Mouse (Mus musculus): ENCODE data around the gene Yif1a. TPM values are rescaled to one million over a fixed set of nuclear protein-coding genes. Genes with fewer than 3 reads are reported as not detected.

The Yif1a gene
- polyA plus RNA-seq, 1 experiment from 2014 or later, result 72.6 TPM

DNA sequence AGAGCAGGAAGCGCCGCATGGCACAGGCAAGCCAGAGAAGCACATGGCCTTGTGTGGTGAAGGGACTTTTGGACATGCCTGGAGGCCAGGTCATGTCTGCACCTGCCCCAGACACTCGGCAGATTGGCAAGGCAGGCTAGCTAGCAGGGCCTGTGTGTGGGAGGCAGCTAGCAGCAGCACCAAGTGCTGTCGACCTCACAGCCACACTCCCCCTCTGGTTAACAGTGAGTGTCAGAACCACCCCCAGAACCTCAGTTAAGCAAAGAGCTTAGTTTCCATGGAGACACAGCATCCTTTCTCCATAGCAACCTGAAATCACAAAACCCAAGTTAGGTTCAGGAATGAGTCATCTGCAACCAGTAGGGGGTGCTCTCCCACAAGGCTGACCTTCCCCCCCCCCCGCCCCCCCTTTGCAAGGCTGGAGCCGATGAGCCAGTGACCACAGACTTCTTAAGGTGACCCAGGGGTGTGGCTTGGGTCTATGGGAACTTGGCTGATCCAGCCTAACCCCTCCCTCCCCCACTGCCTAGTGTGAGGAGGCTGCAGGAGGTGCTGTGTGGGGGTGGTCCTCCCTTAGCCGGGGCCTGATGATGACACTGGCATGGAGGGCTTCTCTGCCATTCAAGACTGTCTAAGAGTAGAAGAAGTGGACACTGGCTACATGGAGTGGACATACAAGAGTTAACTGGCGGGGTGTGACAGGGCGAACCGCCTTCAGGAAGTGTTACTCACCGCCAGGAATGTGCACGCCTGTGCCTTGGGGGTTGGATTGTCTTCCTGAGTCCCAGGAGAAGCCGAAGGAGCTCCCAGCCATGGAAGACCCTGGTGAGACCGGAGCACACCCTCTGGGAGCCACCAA is 38.1 kb upstream of the Yif1a start, which contains the start of gene Rin1:
Rin1 (plus strand) TSS at position 435 of the 859 bp plus-strand sequence.
- Histone ChIP-seq H3K27me3 (ENCODE audit: control insufficient read depth, insufficient read depth, low read length) (peaks cover 46% of the 10 kb centered on the region), H3K36me3 (replicated peaks; ENCODE audit: control insufficient read depth, insufficient read depth) (peaks cover 40% of the 10 kb centered on the region), H3K9me3 (ENCODE audit: control insufficient read depth, low read length) (no peaks in the 10 kb centered on the region), H3K4me1 (replicated peaks; ENCODE audit: control insufficient read depth, insufficient read depth, low read length) (0 out of 2 replicates have a peak, but pooled peaks cover 8% of the 10 kb centered on the region), H3K4me2 (replicated peaks) (no peak within 1 kb of the TSS; the same call in 1 of the 2 replicates), H3K4me3 (replicated peaks; ENCODE audit: low read length) (no peak within 1 kb of the TSS), H3K27ac (no peak within 1 kb of the TSS), H3K9ac (peak within 1 kb of the TSS; percentile 10; the same call in 1 of the 2 replicates)
- DNase-seq (ENCODE audit: low spot score), result peak; percentile 48
- WGBS, result 17% methylated on average over 14 of the region's 14 CpGs
- no peak; the same call in 1 of the 2 replicates for ATAC-seq (ENCODE audit: low FRiP score)

DNA sequence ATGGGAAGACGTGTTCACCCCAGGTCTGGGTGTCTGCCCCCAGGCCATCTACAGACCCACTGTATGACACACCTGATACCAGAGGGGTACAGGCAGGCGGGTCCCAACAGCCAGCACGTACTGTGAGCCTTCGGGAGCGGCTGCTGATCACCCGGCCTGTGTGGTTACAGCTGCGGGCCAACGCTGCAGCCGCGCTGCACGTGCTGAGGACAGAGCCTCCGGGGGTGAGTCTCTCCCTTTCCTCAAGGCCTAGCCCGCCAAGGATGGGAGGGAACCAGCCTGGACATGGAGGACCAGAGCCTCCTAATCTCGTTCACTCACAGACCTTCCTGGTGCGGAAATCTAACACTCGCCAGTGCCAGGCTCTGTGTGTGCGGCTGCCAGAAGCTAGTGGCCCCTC is 37.3 kb upstream of the Yif1a start:
- Histone ChIP-seq H3K4me1 (replicated peaks; ENCODE audit: control insufficient read depth, insufficient read depth, low read length) (0 out of 2 replicates have a peak, but pooled peaks cover 8% of the 10 kb centered on the region), H3K27me3 (ENCODE audit: control insufficient read depth, insufficient read depth, low read length) (peaks cover 46% of the 10 kb centered on the region), H3K9ac (peak overlapping the region; percentile 10; the same call in 1 of the 2 replicates), H3K4me2 (replicated peaks) (no peak overlapping the region; the same call in 1 of the 2 replicates), H3K9me3 (ENCODE audit: control insufficient read depth, low read length) (no peaks in the 10 kb centered on the region), H3K27ac (no peak overlapping the region), H3K36me3 (replicated peaks; ENCODE audit: control insufficient read depth, insufficient read depth) (peaks cover 34% of the 10 kb centered on the region), H3K4me3 (replicated peaks; ENCODE audit: low read length) (no peak overlapping the region)
- no peak for DNase-seq (ENCODE audit: low spot score)
- no peak for ATAC-seq (ENCODE audit: low FRiP score)
- 11% methylated on average over 17 of the region's 17 CpGs for WGBS

DNA sequence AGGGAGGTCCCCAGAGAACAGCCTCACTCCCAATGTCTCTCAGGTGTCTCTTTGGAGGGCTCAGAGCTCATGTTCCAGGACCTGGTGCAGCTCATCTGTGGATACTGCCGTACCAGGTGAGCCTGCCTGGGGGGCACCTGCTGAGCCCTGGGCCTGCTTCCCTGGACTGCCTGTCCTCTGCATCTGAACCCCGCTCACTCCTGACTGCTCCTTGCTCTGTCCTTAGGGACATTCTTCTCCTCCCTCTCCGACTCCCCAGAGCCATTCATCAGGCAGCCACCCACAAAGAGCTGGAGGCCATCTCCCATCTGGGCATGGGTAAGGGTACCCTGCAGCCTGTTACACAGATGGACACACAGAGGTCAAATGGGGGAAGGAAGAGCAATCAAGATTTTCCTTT is 36.8 kb upstream of the Yif1a start:
- Histone ChIP-seq H3K4me3 (replicated peaks; ENCODE audit: low read length) (no peak overlapping the region), H3K27me3 (ENCODE audit: control insufficient read depth, insufficient read depth, low read length) (peaks cover 46% of the 10 kb centered on the region), H3K36me3 (replicated peaks; ENCODE audit: control insufficient read depth, insufficient read depth) (peaks cover 30% of the 10 kb centered on the region), H3K9ac (peak overlapping the region; percentile 10; the same call in 1 of the 2 replicates), H3K9me3 (ENCODE audit: control insufficient read depth, low read length) (no peaks in the 10 kb centered on the region), H3K27ac (no peak overlapping the region), H3K4me2 (replicated peaks) (no peak overlapping the region), H3K4me1 (replicated peaks; ENCODE audit: control insufficient read depth, insufficient read depth, low read length) (0 out of 2 replicates have a peak, but pooled peaks cover 8% of the 10 kb centered on the region)
- ATAC-seq (ENCODE audit: low FRiP score) (no peak), DNase-seq (ENCODE audit: low spot score) (no peak)
- 37% methylated on average over 3 of the region's 3 CpGs for WGBS

DNA sequence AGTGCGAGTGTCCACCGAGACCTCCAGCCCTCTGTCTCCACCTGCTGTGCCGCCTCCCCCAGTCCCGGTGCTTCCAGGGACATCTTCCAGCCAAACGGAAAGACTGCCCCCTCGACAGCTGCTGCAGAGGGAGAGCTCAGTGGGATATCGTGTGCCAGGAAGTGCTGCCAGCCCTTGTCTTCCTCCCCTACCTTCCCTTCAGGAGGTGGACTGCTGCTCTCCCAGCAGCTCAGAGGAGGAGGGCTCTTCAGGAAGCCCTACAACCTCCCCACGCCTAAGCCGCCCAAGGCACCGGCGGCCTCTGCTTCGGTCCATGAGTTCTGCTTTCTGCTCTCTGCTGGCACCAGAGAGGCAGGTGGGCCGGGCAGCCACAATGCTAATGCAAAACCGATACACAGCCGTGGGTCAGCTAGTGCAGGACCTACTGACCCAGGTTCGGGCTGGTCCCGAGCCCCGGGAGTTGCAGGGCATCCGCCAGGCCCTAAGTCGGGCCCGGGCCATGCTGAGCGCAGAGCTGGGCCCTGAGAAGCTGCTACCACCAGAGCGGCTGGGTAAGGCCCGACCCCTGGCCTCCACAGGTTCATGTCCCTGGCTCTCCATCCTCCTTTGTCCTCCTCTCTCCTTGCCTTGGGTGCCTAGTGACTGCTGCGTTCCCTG is 36.0 kb upstream of the Yif1a start:
- H3K9me3 ChIP-seq (ENCODE audit: control insufficient read depth, low read length), result no peaks in the 10 kb centered on the region
- DNase-seq (ENCODE audit: low spot score), result no peak
- no peak overlapping the region for H3K9ac ChIP-seq
- H3K4me2 ChIP-seq (replicated peaks), result no peak overlapping the region
- H3K27ac ChIP-seq, result no peak overlapping the region
- H3K4me3 ChIP-seq (replicated peaks; ENCODE audit: low read length), result no peak overlapping the region
- peaks cover 22% of the 10 kb centered on the region for H3K36me3 ChIP-seq (replicated peaks; ENCODE audit: control insufficient read depth, insufficient read depth)
- 25% methylated on average over 24 of the region's 25 CpGs for WGBS
- ATAC-seq (ENCODE audit: low FRiP score), result no peak
- H3K4me1 ChIP-seq (replicated peaks; ENCODE audit: control insufficient read depth, insufficient read depth, low read length), result 0 out of 2 replicates have a peak, but pooled peaks cover 8% of the 10 kb centered on the region
- H3K27me3 ChIP-seq (ENCODE audit: control insufficient read depth, insufficient read depth, low read length), result peaks cover 46% of the 10 kb centered on the region

DNA sequence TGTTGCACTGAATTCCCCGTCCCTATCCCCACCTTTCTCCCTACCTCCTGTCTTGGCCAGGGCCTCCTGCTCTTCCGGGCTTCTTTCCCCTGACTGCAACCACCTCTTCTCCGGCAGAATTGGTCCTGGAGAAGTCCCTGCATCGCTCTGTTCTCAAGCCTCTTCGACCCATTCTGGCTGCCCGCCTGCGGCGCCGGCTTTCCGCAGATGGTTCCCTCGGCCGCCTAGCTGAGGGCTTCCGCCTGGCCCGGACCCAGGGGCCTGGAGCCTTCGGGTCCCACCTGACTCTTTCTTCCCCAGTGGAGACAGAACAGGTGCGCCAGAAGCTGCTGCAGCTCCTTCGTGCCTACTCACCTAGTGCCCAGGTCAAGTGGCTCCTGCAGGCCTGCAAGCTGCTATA is 35.5 kb upstream of the Yif1a start:
- Histone ChIP-seq H3K27ac (no peak overlapping the region), H3K9me3 (ENCODE audit: control insufficient read depth, low read length) (no peaks in the 10 kb centered on the region), H3K9ac (no peak overlapping the region), H3K4me3 (replicated peaks; ENCODE audit: low read length) (no peak overlapping the region), H3K4me1 (replicated peaks; ENCODE audit: control insufficient read depth, insufficient read depth, low read length) (0 out of 2 replicates have a peak, but pooled peaks cover 8% of the 10 kb centered on the region), H3K36me3 (replicated peaks; ENCODE audit: control insufficient read depth, insufficient read depth) (peaks cover 16% of the 10 kb centered on the region), H3K4me2 (replicated peaks) (no peak overlapping the region), H3K27me3 (ENCODE audit: control insufficient read depth, insufficient read depth, low read length) (peaks cover 46% of the 10 kb centered on the region)
- no peak for DNase-seq (ENCODE audit: low spot score)
- 60% methylated on average over 17 of the region's 17 CpGs for WGBS
- no peak for ATAC-seq (ENCODE audit: low FRiP score)

DNA sequence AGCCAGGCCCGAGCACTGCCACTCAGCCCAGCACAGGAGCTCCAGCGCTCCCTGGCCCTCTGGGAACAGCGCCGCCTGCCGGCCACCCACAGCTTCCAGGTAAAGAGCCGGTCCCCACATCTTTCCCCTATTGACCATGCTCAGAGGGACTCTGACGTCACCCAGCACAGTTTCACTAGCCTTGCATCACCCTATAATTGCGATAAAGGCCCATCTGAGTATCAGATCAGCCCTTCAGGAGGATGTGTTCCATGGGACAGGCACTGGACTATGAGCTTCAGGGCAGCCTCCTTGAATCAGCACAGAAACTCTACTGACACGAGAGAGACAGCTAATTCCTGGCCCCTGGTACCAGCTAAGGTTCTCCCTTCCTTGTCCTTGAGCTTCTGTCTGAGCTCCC is 34.4 kb upstream of the Yif1a start:
- ATAC-seq (ENCODE audit: low FRiP score) (no peak), DNase-seq (ENCODE audit: low spot score) (peak; percentile 33)
- no peaks in the 10 kb centered on the region for H3K9me3 ChIP-seq (ENCODE audit: control insufficient read depth, low read length)
- 17% methylated on average over 9 of the region's 9 CpGs for WGBS
- no peak overlapping the region for H3K9ac ChIP-seq
- H3K27me3 ChIP-seq (ENCODE audit: control insufficient read depth, insufficient read depth, low read length), result peaks cover 46% of the 10 kb centered on the region
- H3K4me1 ChIP-seq (replicated peaks; ENCODE audit: control insufficient read depth, insufficient read depth, low read length), result 0 out of 2 replicates have a peak, but pooled peaks cover 8% of the 10 kb centered on the region
- no peak overlapping the region for H3K27ac ChIP-seq
- H3K4me2 ChIP-seq (replicated peaks), result no peak overlapping the region
- H3K36me3 ChIP-seq (replicated peaks; ENCODE audit: control insufficient read depth, insufficient read depth), result peaks cover 7% of the 10 kb centered on the region
- H3K4me3 ChIP-seq (replicated peaks; ENCODE audit: low read length), result no peak overlapping the region

DNA sequence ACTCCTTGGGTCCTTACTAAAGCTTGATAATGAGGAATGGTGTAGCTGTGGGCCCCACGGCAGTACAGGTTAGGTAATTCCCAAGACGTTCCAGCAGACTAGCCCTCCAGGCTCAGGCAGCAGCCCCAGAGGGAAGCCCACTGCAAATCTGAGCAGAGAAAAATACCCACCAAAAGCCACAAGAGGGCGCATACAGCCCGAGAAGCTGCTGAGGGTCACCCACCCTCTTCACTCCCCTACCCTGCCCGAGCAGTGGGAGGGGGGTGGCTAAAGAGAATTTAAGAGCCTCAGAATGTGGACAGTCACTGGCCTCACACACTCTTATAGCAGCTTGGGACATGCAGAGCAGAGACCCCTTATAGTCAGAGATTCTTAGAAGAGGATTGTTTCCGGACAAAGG is 32.1 kb upstream of the Yif1a start:
- DNase-seq (ENCODE audit: low spot score) (peak; percentile 75), ATAC-seq (ENCODE audit: low FRiP score) (peak; percentile 22; the same call in 1 of the 2 replicates)
- 0 out of 2 replicates have a peak, but pooled peaks cover 10% of the 10 kb centered on the region for H3K4me1 ChIP-seq (replicated peaks; ENCODE audit: control insufficient read depth, insufficient read depth, low read length)
- no peak overlapping the region for H3K4me3 ChIP-seq (replicated peaks; ENCODE audit: low read length)
- WGBS, result 17% methylated on average over 6 of the region's 6 CpGs
- no peak overlapping the region for H3K9ac ChIP-seq
- H3K36me3 ChIP-seq (replicated peaks; ENCODE audit: control insufficient read depth, insufficient read depth), result no peaks in the 10 kb centered on the region
- no peaks in the 10 kb centered on the region for H3K9me3 ChIP-seq (ENCODE audit: control insufficient read depth, low read length)
- no peak overlapping the region for H3K27ac ChIP-seq
- peaks cover 28% of the 10 kb centered on the region for H3K27me3 ChIP-seq (ENCODE audit: control insufficient read depth, insufficient read depth, low read length)
- H3K4me2 ChIP-seq (replicated peaks), result no peak overlapping the region

DNA sequence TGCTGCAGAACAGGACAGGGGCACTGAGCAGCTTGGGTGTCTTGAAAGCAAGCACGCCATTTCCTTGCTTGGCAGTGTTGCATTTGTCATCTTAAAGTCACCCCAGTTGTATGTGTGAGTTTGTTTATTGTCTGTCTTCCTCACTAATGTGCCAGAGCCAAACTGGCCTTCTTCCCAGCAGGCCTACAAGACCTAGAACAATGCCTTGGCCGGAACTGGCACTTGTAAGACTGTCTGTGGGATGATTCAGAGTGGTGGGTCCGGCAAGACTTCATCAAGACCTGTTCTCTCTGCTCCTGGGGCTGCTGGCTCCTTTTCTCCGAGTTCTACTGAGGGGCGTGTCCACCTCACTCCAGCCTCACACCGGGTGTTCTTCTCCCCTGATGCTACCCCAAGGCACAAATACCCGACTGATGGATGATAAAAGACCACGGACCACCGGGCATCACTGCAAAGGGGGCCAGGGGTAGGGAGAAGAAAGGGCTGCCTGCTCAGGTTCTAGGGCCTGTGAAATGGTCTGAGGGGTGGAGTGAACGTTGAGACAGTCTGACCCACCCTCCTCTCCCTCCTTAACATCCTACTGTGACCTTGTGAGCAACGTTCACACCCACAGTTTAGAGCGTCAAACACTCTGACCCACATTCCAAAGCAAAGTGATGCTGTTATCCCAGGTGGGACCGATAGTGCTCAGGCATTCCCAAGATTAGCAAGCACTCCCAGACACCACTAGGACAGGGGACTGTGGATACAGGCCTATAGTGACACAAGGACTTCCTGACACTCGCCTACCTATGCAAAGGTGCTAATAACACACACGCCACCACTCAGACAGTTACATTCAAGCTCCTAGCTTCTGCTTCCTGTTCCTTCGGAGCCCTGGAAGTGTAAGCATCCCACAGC is 30.2 kb upstream of the Yif1a start:
- H3K27ac ChIP-seq, result no peak overlapping the region
- H3K4me1 ChIP-seq (replicated peaks; ENCODE audit: control insufficient read depth, insufficient read depth, low read length), result 0 out of 2 replicates have a peak, but pooled peaks cover 10% of the 10 kb centered on the region
- no peak overlapping the region for H3K9ac ChIP-seq
- H3K9me3 ChIP-seq (ENCODE audit: control insufficient read depth, low read length), result no peaks in the 10 kb centered on the region
- H3K36me3 ChIP-seq (replicated peaks; ENCODE audit: control insufficient read depth, insufficient read depth), result no peaks in the 10 kb centered on the region
- peaks cover 9% of the 10 kb centered on the region for H3K27me3 ChIP-seq (ENCODE audit: control insufficient read depth, insufficient read depth, low read length)
- no peak overlapping the region for H3K4me3 ChIP-seq (replicated peaks; ENCODE audit: low read length)
- no peak for ATAC-seq (ENCODE audit: low FRiP score)
- no peak overlapping the region for H3K4me2 ChIP-seq (replicated peaks)
- 30% methylated on average over 16 of the region's 16 CpGs for WGBS
- DNase-seq (ENCODE audit: low spot score), result no peak

Data from hindbrain, embryonic 14.5 days (tissue).